Mouse (Mus musculus): Measurements from ENCODE around the gene Hspg2. TPM values are rescaled to one million over a fixed set of nuclear protein-coding genes. Genes with fewer than 3 reads are reported as not detected.

Hspg2 gene
- polyA plus RNA-seq, 1 experiment = not detected

DNA sequence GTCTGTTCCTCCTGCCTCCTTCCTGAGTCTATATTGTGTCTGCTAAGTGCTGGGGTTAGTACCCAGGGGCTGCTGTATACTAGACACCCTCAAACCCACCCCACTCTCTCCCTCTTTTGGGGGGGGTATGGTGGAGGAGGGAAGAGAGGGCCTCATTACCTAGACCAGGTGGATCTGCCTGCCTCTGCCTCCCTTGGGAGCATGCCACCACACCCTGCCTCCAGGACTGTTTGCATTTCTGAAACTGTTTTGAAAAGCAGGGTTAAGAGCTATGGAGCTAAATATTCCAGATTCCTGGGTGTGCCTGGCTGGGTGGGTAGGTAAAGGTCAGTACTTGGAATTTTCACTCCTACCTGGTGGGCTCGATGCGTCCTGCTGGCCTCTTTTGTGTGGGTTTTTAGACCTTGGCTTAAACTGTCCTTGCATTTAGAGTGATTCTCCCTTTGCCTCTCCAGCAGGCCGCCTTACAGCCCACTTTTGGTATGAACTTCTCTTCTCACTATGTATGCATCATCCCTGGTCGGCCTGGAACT, 128.6 kb downstream of the Hspg2 start:
- no peak for TF ChIP-seq GATA1 (IDR thresholded peaks at IDR 0.05; ENCODE audit: low read length)

DNA sequence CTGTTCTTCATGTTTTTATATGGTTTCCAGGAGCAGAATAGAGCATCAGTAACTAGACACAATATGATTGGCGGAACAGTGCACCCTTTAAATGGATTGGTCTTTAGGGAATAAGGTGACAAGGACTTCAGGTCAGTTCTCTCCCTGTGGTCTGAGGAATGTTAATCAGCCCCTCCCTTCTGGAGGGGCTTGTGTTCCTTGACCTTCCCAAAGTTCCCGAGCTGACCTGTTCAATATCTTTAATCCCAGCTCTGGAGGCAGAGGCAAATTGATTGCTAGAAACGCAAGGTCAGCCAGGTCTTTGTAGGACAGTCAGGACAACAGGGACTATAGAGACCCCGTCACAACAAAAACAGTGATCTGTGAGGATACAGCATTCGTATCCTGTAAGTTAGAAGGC, 130.0 kb downstream of the Hspg2 start:
- no peak for TF ChIP-seq GATA1 (IDR thresholded peaks at IDR 0.05; ENCODE audit: low read length)

DNA sequence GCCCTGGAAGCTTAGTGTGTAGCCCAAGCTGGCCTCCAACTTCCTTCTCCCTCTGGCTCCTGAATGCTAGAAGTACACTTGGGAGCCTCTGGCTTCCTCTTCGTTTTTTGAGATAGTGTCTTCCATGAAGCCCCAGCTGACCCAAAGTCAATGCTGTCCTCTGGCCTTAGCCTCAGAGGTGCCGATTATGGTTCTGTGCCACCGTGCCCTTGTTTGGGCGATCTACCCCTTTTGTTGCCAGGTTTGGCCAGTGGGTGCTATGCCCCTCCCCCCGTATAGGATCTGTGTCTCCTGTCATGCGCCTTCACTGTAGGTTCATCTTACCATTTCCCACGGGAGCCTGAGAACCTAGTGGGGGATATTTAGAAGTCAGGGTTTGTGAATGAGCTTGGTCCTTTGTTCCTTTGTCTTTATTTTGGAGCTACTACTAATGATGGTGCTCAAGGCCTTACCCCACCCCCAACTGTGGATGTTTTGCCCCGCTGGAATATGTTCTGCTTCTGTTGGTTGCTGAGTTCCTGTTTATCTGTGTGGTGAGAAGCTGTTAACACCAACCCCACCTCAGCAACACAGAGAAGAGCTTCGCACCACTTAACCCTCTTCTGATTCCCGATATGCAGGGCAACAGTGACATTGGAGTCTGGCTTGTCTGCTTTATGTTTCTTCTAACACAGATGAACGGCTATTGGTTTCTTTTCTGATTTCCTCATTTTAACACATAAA, 135.0 kb downstream of the Hspg2 start:
- TF ChIP-seq GATA1 (IDR thresholded peaks at IDR 0.05; ENCODE audit: low read length) = no peak

- no peak for TF ChIP-seq GATA1 (IDR thresholded peaks at IDR 0.05; ENCODE audit: low read length)
Observed at GRCm38 (mm10) chr4:137607023-137607422, 138.5 kb downstream of the Hspg2 start.

- TF ChIP-seq GATA1 (IDR thresholded peaks at IDR 0.05; ENCODE audit: low read length) = no peak
Observed at GRCm38 (mm10) chr4:137609281-137609680, 140.7 kb downstream of the Hspg2 start.

DNA sequence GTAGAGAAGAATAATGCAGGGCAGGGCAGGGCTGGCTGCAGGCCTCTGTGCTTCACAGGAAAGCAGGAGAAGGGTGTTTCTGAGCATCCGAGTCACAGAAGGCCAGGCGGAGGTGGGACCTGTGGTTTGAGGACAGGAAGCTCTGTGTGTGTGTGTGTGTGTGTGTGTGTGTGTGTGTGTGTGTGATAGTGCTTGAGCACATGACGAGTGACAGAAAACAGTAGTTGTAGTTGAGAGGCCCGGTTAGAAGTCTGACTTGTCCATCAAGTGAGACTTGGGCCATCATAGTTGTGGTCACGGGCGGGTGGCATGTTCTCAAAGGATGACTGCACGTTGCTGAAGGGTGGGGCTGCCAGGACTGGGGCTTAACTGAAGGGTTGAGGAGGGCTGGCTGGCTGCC, 141.1 kb downstream of the Hspg2 start:
- TF ChIP-seq GATA1 (IDR thresholded peaks at IDR 0.05; ENCODE audit: low read length) = no peak

DNA sequence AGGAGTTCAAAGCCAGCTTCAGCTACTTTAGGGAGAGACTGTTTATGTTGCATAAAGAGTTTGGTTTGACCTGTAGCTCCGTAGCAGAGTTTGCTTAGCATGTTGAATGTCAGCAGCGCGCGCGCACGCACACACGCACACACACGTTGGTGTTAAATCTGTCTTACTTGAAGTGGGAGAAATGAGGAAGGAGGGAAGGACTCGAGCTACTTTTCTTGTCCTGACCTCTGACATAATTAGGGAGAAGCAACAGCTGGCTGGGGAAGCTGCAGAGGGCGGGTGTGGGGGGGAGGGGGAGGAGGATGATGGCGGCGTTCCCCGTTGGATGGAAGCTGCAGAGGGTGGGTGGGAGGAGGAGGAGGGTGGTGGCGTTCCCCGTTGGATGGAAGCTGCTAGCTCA, 141.7 kb downstream of the Hspg2 start:
- no peak for TF ChIP-seq GATA1 (IDR thresholded peaks at IDR 0.05; ENCODE audit: low read length)

Other genes with a start within 250 kb of the Hspg2 start
- gene Wnt4, start 191.3 kb upstream of the Hspg2 start, polyA plus RNA-seq (2012) = not detected in 2 replicates
- gene Cdc42, start 111.0 kb upstream of the Hspg2 start, polyA plus RNA-seq (2012) = 12.2 and 17.0 TPM in 2 replicates
- not detected in 2 replicates for gene Cela3a, start 59.0 kb upstream of the Hspg2 start, polyA plus RNA-seq (2012)
- gene Cela3b, start 38.2 kb upstream of the Hspg2 start, polyA plus RNA-seq (2012) = not detected in 2 replicates
- not detected in 2 replicates for gene 1700013G24Rik, start 15.5 kb upstream of the Hspg2 start, polyA plus RNA-seq (2012)
- not detected in 2 replicates for gene Ldlrad2, start 105.8 kb downstream of the Hspg2 start, polyA plus RNA-seq (2012)
- gene Usp48, start 125.0 kb downstream of the Hspg2 start, polyA plus RNA-seq (2012) = 23.6 and 46.2 TPM in 2 replicates
- not detected in 2 replicates for gene Rap1gap, start 196.0 kb downstream of the Hspg2 start, polyA plus RNA-seq (2012)